Mouse (Mus musculus): ENCODE data around the gene Fam136a. TPM values are rescaled to one million over a fixed set of nuclear protein-coding genes. Genes with fewer than 3 reads are reported as not detected.

Gene Fam136a
- polyA plus RNA-seq, 1 experiment from 2014 or later, result 133 TPM

DNA sequence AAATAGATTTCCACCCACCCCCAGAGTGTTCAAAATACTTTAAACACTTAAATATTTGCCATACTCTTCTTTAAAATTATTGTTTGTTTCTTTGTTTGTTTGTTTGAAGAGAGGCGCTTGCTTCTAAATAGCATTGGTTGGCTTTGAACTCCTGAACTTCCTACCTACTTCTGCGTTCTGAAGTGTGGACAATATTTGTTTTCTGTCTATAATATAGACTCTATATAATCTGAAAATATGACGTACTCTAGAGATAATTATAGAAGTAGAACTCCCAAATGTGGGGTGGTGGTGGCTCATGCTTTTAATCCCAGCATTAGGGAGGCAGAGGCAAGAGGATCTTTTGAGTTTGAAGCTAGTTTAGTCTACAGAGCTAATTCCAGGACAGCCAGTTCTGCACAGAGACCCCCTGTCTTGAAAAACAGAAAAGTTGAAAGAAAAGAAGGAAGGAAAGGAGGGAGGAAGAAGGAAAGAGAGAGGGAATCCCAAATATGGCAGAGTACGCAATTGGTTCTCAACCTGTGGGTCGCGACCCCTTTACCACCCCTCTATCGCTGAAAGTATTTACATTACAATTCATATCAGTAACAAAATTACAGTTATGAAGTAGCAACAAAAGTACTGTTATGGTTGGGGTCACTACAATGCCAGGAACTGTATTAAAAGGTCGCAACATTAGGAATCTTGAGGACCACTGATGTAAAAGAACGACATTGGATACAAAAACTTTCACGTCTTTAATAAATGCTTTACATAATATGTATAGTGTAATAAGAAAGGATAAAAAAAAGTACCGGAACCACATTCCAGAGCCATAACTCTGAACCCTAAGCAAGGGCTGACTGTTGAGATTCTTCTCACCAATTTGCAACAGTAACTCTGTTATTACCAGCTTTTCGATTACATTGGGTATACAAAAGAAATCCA lies 37.5 kb downstream of the Fam136a start:
- peaks cover 11% of the 10 kb centered on the region for H3K4me1 ChIP-seq
- H3K27me3 ChIP-seq, result peaks cover 5% of the 10 kb centered on the region; the same call in 1 of the 2 replicates
- 39% methylated on average over 12 of the region's 12 CpGs for WGBS
- ATAC-seq (ENCODE audit: low FRiP score, low read depth), result no peak
- H3K4me2 ChIP-seq (replicated peaks), result peak overlapping the region; percentile 53
- no peak overlapping the region for H3K9ac ChIP-seq
- H3K9me3 ChIP-seq, result no peaks in the 10 kb centered on the region
- peak overlapping the region; percentile 89 for H3K4me3 ChIP-seq
- peaks cover 9% of the 10 kb centered on the region for H3K36me3 ChIP-seq
- no peak overlapping the region for H3K27ac ChIP-seq

DNA sequence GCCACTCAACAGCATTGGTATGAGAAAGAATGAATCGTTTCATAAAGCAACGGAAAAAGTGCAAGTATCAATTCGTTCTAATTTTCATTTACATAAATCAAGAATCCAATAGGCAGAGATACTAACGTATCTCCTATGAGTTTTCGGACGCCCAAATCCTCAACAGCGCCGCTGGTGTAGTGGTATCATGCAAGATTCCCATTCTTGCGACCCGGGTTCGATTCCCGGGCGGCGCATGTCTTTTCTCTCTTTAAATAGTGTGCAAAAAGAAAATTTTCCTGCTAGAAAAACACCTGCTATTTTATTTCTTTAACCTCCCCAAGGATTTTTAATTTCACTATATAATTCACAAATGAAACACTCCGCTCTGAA lies 38.3 kb downstream of the Fam136a start:
- Histone ChIP-seq H3K4me3 (peak overlapping the region; percentile 89), H3K27me3 (0 out of 2 replicates have a peak, but pooled peaks cover under 1% of the 10 kb centered on the region), H3K4me2 (replicated peaks) (peak overlapping the region; percentile 53), H3K9ac (peak overlapping the region; percentile 98), H3K36me3 (peaks cover 9% of the 10 kb centered on the region), H3K9me3 (no peaks in the 10 kb centered on the region), H3K4me1 (peaks cover 11% of the 10 kb centered on the region), H3K27ac (peak overlapping the region; percentile 100)
- ATAC-seq (ENCODE audit: low FRiP score, low read depth), result peak; percentile 79
- WGBS, result under 1% methylated on average over 15 of the region's 15 CpGs

DNA sequence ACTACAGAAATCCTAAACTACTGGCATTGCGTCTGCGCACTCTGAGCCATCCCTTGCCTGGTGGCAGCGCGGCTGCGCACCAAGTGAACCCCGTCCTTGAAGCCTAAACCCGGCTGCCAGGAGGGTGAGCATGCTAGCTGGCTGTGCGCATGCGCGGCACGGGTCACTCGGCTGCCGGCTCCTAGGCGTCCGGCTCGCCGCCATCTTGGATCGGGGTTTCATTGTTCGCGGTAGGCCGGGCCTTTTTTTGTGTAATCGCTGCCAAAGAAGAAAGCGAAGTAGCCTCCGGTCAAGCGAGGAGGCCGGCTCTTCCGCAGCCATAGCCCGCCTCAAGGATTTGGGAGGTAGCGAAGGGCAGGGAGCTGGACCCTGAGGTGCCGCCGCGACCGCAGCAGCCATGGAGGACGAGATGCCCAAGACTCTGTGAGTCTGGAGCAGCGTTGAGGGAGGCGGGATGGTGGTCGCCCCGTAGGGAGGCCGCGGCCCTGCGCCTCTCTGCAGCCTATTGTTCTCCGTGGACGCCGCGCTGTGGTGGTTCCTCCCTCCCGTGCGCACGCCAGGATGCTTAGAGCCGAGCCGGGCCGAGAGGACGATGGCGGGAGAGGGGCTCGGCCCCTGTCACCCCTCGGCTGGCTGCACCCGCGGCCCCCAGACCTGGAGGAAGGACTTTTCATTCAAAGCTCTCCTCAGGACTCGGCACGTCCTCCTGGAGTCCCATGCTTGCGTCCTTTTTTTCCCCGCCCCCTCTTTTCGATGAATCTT lies 38.8 kb downstream of the Fam136a start, which contains the start of gene Tia1:
Tia1 (plus strand) TSS at position 120 of the 762 bp plus-strand sequence.
- Histone ChIP-seq H3K4me3 (peak within 1 kb of the TSS; percentile 89), H3K9ac (peak within 1 kb of the TSS; percentile 98), H3K27me3 (no peaks in the 10 kb centered on the region), H3K9me3 (no peaks in the 10 kb centered on the region), H3K36me3 (peaks cover 9% of the 10 kb centered on the region), H3K4me2 (replicated peaks) (peak within 1 kb of the TSS; percentile 69), H3K27ac (peak within 1 kb of the TSS; percentile 100), H3K4me1 (peaks cover 11% of the 10 kb centered on the region)
- under 1% methylated on average over 60 of the region's 62 CpGs for WGBS
- ATAC-seq (ENCODE audit: low FRiP score, low read depth), result peak; percentile 96

DNA sequence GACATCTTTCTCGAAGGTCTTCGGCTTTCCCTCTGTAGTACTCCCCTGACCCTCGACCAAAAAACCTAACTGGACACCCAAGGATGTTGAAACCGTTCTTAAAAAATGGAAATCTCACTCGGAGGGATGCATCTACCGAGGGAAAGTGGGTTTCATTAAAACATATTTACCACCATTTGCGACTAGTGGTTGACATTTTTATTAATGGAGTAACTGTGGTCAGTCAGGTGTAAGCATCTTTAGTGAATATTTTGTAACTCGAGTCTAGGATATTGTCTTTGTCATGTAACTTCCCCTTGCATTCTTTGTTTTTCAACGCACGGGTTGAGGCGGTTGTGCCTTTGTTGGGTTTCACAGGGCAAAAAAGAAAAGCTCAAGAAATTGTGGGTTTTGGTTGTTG lies 39.5 kb downstream of the Fam136a start:
- no peak for ATAC-seq (ENCODE audit: low FRiP score, low read depth)
- H3K9me3 ChIP-seq, result no peaks in the 10 kb centered on the region
- WGBS, result under 1% methylated on average over 11 of the region's 11 CpGs

DNA sequence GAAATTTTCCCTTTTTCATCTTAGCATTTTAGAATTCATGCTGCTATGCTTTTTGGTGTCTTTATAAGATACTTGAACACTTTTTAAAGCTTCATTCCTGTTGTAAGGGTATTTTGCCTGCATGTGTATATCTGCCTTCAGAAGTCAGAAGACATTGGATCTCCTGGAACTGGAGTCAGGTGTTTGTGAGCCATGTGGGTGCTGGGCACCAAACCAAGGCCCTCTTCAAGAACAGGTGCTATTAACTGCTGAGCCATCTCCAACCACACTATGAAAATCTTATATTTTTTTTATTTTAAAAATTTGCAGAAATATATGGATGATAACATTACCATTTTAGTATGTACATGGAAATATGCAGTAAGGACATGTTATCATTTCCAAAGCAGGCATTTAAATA lies 40.9 kb downstream of the Fam136a start:
- H3K9ac ChIP-seq, result no peak overlapping the region
- H3K4me3 ChIP-seq, result peak overlapping the region; percentile 89
- H3K9me3 ChIP-seq, result no peaks in the 10 kb centered on the region
- H3K4me1 ChIP-seq, result peaks cover 11% of the 10 kb centered on the region
- no peak overlapping the region for H3K27ac ChIP-seq
- H3K27me3 ChIP-seq, result no peaks in the 10 kb centered on the region
- H3K36me3 ChIP-seq, result peaks cover 9% of the 10 kb centered on the region
- ATAC-seq (ENCODE audit: low FRiP score, low read depth), result no peak
- peak overlapping the region; percentile 69 for H3K4me2 ChIP-seq (replicated peaks)

More for the DNA sequence above, 39.5 kb downstream of the Fam136a start:
- Histone ChIP-seq H3K9ac (peak overlapping the region; percentile 98), H3K4me2 (replicated peaks) (peak overlapping the region; percentile 69), H3K27ac (peak overlapping the region; percentile 100), H3K27me3 (no peaks in the 10 kb centered on the region), H3K36me3 (peaks cover 9% of the 10 kb centered on the region), H3K4me1 (peaks cover 11% of the 10 kb centered on the region), H3K4me3 (peak overlapping the region; percentile 89)

DNA sequence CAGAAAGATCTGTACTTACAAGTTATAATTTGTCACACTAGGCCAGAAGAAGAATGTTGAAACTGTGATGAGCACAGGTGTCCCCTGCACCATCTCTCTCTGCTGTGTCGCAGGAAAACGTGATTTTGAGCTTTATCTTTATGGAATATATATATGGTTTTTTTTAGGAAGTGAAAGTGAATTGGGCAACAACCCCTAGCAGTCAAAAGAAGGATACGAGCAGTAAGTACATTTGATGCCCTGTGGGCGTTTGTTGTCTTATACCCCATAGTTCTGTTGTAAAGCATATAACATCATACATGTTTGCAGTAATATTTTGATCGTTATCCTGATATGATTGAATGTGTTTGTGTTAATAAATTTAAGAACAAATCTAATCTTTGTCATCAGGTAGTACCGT lies 53.3 kb downstream of the Fam136a start:
- Histone ChIP-seq H3K27me3 (no peaks in the 10 kb centered on the region), H3K9ac (no peak overlapping the region), H3K27ac (no peak overlapping the region), H3K4me2 (replicated peaks) (no peak overlapping the region), H3K36me3 (peaks cover 79% of the 10 kb centered on the region), H3K4me1 (no peaks in the 10 kb centered on the region), H3K4me3 (no peak overlapping the region), H3K9me3 (no peaks in the 10 kb centered on the region)
- 91% methylated on average over 6 of the region's 6 CpGs for WGBS
- no peak for ATAC-seq (ENCODE audit: low FRiP score, low read depth)

DNA sequence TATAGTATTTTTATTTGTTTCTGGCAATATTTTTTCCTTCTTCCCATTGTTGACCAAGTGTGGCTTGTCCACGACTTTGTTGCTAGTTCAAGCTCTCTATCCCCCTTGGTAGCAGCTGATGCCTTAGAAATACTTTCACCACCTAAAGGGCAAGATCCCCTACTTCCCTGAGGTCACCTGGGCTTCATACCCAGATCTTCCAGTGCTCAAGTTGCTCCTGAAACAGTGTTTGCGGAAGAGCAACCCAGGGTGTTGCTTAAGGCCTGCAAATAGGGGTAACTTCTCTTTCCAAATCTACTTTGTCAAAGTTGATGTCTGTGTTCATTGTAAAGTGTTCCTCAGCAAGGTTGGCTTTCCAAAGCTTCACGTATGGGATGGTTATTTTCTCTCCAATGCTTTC lies 53.8 kb downstream of the Fam136a start:
- Histone ChIP-seq H3K4me2 (replicated peaks) (no peak overlapping the region), H3K4me3 (no peak overlapping the region), H3K4me1 (no peaks in the 10 kb centered on the region), H3K9ac (no peak overlapping the region), H3K27me3 (no peaks in the 10 kb centered on the region), H3K9me3 (no peaks in the 10 kb centered on the region), H3K36me3 (peaks cover 76% of the 10 kb centered on the region), H3K27ac (no peak overlapping the region)
- 88% methylated on average over 3 of the region's 3 CpGs for WGBS
- no peak for ATAC-seq (ENCODE audit: low FRiP score, low read depth)

Other genes with a start within 250 kb of the Fam136a start
- 2.5 and 2.7 TPM in 2 replicates for gene Tgfa, start 170.4 kb upstream of the Fam136a start, polyA plus RNA-seq (2015; fragmentation: Nextera tagmentation; extraction: Ambion mirVana)
- 660 and 699 TPM in 2 replicates for gene Snrpg, start 5.7 kb downstream of the Fam136a start, polyA plus RNA-seq (2015; fragmentation: Nextera tagmentation; extraction: Ambion mirVana)
- gene Pcyox1, start 31.5 kb downstream of the Fam136a start, polyA plus RNA-seq (2015; fragmentation: Nextera tagmentation; extraction: Ambion mirVana), result 85.9 and 86.3 TPM in 2 replicates
- gene Tia1, start 38.6 kb downstream of the Fam136a start, polyA plus RNA-seq (2015; fragmentation: Nextera tagmentation; extraction: Ambion mirVana), result 286 and 293 TPM in 2 replicates
- gene Gm44790, start 61.0 kb downstream of the Fam136a start, polyA plus RNA-seq (2015; fragmentation: Nextera tagmentation; extraction: Ambion mirVana), result 1.3 TPM in 1 of 2 replicates, not detected in the other
- gene C87436, start 72.7 kb downstream of the Fam136a start, polyA plus RNA-seq (2015; fragmentation: Nextera tagmentation; extraction: Ambion mirVana), result 25.2 and 25.4 TPM in 2 replicates
- gene Pcbp1, start 160.7 kb downstream of the Fam136a start, polyA plus RNA-seq (2015; fragmentation: Nextera tagmentation; extraction: Ambion mirVana), result 454 and 479 TPM in 2 replicates